11 mouse cellular contexts compared by ENCODE assay signal in the genomic region with DNA sequence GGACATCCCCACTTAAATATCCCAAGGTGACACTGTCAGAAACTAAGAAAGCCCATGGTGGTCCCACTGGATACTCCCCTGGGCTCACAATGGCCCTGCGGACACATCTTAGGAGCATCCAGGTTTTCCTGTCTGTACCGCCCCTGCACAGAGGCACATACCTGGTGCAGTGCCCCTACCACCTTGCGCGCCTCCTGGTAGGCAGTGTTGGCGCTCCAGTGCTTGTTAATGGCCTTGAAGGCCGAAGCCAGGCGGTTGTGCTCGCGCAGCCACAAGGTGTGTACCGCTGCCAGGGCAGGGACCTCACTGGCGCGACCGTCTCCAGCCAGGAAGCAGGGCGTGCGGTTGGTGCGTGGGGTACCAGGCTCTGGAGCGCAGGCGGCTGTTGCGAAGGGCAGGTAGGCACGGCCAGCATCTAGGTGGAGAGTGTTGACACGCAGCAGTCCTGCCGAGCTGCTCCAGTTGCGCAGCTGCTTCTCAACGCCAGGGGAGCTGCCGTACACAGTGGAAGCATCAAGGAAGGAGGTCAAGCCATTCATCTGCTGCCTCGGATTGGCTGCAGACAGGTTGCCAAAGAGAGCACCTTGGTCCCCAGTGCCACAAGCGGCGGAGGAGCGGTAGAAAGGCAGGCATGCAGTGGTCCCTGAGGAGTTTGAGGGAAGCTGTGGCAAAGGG. TPM values are rescaled to one million over a fixed set of nuclear protein-coding genes. Genes with fewer than 3 reads are reported as not detected.
DNase-seq lines count a peak whose midpoint lies in the region; ATAC-seq and TF ChIP-seq lines count a peak whose summit lies in the region.
"Had no signal": no experiment of that assay in that cellular context is flagged by ENCODE, and none has a peak within 500 bp of the region (broad histone marks: within the 10 kb centered on the region; RNA-seq: fewer than 3 reads in every experiment).

No protein-coding gene starts in this region.

- intact Hi-C loops in heart, adult 2 months (cut with DNase I), result no loop called here

- H3K36me3 ChIP-seq in heart, adult 2 months (ENCODE audit: control insufficient read depth, insufficient read depth, low read length), result no peaks in the 10 kb centered on the region
- no peaks in the 10 kb centered on the region for H3K36me3 ChIP-seq in midbrain, embryonic 10.5 days
- no peaks in the 10 kb centered on the region for H3K36me3 ChIP-seq in midbrain, embryonic 11.5 days (ENCODE audit: control insufficient read depth, insufficient read depth, low read length)
- H3K36me3 ChIP-seq in heart, postnatal 0 days (replicated peaks; ENCODE audit: control insufficient read depth, insufficient read depth, low read length), result no peaks in the 10 kb centered on the region

- peak; percentile 19 for TF ChIP-seq CTCF in heart, adult 2 months (IDR thresholded peaks at IDR 0.05)
- peak; percentile 39 for TF ChIP-seq CTCF in heart, postnatal 0 days (IDR thresholded peaks at IDR 0.05; ENCODE audit: low read depth)
- TF ChIP-seq CTCF in olfactory bulb, adult 2 months (IDR thresholded peaks at IDR 0.05; ENCODE audit: insufficient read depth, low read depth, low read length), result peak; percentile 31; the same call in 1 of the 2 replicates

- 34% methylated on average over 29 of the region's 29 CpGs for WGBS in heart, adult 2 months
- 37% methylated on average over 29 of the region's 29 CpGs for WGBS in midbrain, embryonic 10.5 days
- WGBS in midbrain, embryonic 11.5 days, result 39% methylated on average over 29 of the region's 29 CpGs
- WGBS in heart, postnatal 0 days, result 29% methylated on average over 29 of the region's 29 CpGs
- WGBS in olfactory bulb, adult 2 months, result 54% methylated on average over 29 of the region's 29 CpGs

- TF ChIP-seq POLR2A in heart, adult 2 months (IDR thresholded peaks at IDR 0.05; ENCODE audit: insufficient read depth, low read depth, low read length), result no peak
- no peak for TF ChIP-seq POLR2A in olfactory bulb, adult 2 months (IDR thresholded peaks at IDR 0.05; ENCODE audit: insufficient read depth, low read depth, low read length)

- H3K4me1 ChIP-seq in heart, adult 2 months (ENCODE audit: control insufficient read depth, insufficient read depth, low read length), result no peaks in the 10 kb centered on the region
- no peaks in the 10 kb centered on the region for H3K4me1 ChIP-seq in midbrain, embryonic 10.5 days
- H3K4me1 ChIP-seq in midbrain, embryonic 11.5 days (ENCODE audit: control insufficient read depth, insufficient read depth, low read length), result no peaks in the 10 kb centered on the region
- no peaks in the 10 kb centered on the region for H3K4me1 ChIP-seq in heart, postnatal 0 days (ENCODE audit: control insufficient read depth, insufficient read depth)
- no peaks in the 10 kb centered on the region for H3K4me1 ChIP-seq in olfactory bulb, adult 2 months (ENCODE audit: control insufficient read depth, insufficient read depth, low read length)
- H3K4me1 ChIP-seq: forebrain, embryonic 13.5 days had no signal

- no peaks in the 10 kb centered on the region for H3K9me3 ChIP-seq in midbrain, embryonic 10.5 days (replicated peaks)
- no peaks in the 10 kb centered on the region for H3K9me3 ChIP-seq in midbrain, embryonic 11.5 days (ENCODE audit: control insufficient read depth, low read length)
- no peaks in the 10 kb centered on the region for H3K9me3 ChIP-seq in heart, postnatal 0 days (replicated peaks; ENCODE audit: control insufficient read depth, low read length)
- H3K9me3 ChIP-seq: forebrain, embryonic 13.5 days had no signal

- H3K27me3 ChIP-seq in heart, adult 2 months (ENCODE audit: control insufficient read depth, insufficient read depth, low read length), result no peaks in the 10 kb centered on the region; the same call in 1 of the 2 replicates
- H3K27me3 ChIP-seq in midbrain, embryonic 10.5 days (ENCODE audit: low read depth, poor library complexity, severe bottlenecking), result peaks cover 6% of the 10 kb centered on the region; the same call in 1 of the 2 replicates
- no peaks in the 10 kb centered on the region for H3K27me3 ChIP-seq in midbrain, embryonic 11.5 days (ENCODE audit: control insufficient read depth, insufficient read depth, low read length)
- H3K27me3 ChIP-seq in heart, postnatal 0 days (ENCODE audit: control insufficient read depth, insufficient read depth, low read length), result 0 out of 2 replicates have a peak, but pooled peaks cover 2% of the 10 kb centered on the region
- H3K27me3 ChIP-seq: forebrain, embryonic 13.5 days had no signal

- no peak overlapping the region for H3K4me3 ChIP-seq in heart, adult 2 months
- H3K4me3 ChIP-seq in midbrain, embryonic 10.5 days, result no peak overlapping the region
- no peak overlapping the region for H3K4me3 ChIP-seq in midbrain, embryonic 11.5 days (ENCODE audit: low read depth, low read length)
- H3K4me3 ChIP-seq in heart, postnatal 0 days (ENCODE audit: low read depth, low read length), result no peak overlapping the region
- H3K4me3 ChIP-seq in olfactory bulb, adult 2 months (ENCODE audit: insufficient read depth, low read depth, low read length), result no peak overlapping the region
- H3K4me3 ChIP-seq: forebrain, embryonic 13.5 days; myocyte had no signal

- no peak overlapping the region for H3K9ac ChIP-seq in heart, adult 2 months (ENCODE audit: low read depth, low read length)
- no peak overlapping the region for H3K9ac ChIP-seq in midbrain, embryonic 11.5 days (ENCODE audit: low read length)
- no peak overlapping the region for H3K9ac ChIP-seq in heart, postnatal 0 days (replicated peaks; ENCODE audit: low read depth, low read length)
- H3K9ac ChIP-seq: forebrain, embryonic 13.5 days had no signal

- H3K79me2 ChIP-seq in heart, adult 2 months (replicated peaks; ENCODE audit: control insufficient read depth, insufficient read depth, low read length), result no peaks in the 10 kb centered on the region

- no peak for TF ChIP-seq EP300 in heart, adult 2 months (IDR thresholded peaks at IDR 0.05; ENCODE audit: insufficient read depth, low read depth, low read length)
- no peak for TF ChIP-seq EP300 in heart, postnatal 0 days (IDR thresholded peaks at IDR 0.05; ENCODE audit: low read depth)

- DNase-seq in heart, adult 2 months, result no peak
- no peak for DNase-seq in heart, adult 18-20 months
- DNase-seq in midbrain, embryonic 10.5 days (ENCODE audit: low spot score), result peak; percentile 15
- no peak for DNase-seq in midbrain, embryonic 11.5 days (ENCODE audit: low spot score, missing footprints)
- DNase-seq in heart, postnatal 0 days (ENCODE audit: low spot score), result peak; percentile 7
- no peak for DNase-seq in natural killer cell, adult 2 months (ENCODE audit: low spot score in 2 of 2)
- DNase-seq in frontal cortex, postnatal 25 days (ENCODE audit: low spot score in 2 of 2), result no peak
- DNase-seq: layer of hippocampus, adult 9-11 months had no signal

- no peak overlapping the region for H3K4me2 ChIP-seq in midbrain, embryonic 11.5 days
- no peak overlapping the region for H3K4me2 ChIP-seq in heart, postnatal 0 days (ENCODE audit: low read depth, low read length)
- H3K4me2 ChIP-seq: forebrain, embryonic 13.5 days had no signal

- H3K27ac ChIP-seq in heart, adult 2 months, result no peak overlapping the region
- H3K27ac ChIP-seq in midbrain, embryonic 10.5 days (replicated peaks), result no peak overlapping the region
- no peak overlapping the region for H3K27ac ChIP-seq in midbrain, embryonic 11.5 days (ENCODE audit: low read depth, low read length)
- H3K27ac ChIP-seq in heart, postnatal 0 days (ENCODE audit: low read depth), result no peak overlapping the region
- no peak overlapping the region for H3K27ac ChIP-seq in olfactory bulb, adult 2 months (ENCODE audit: insufficient read depth, low read depth, low read length)
- H3K27ac ChIP-seq: forebrain, embryonic 13.5 days had no signal

- ATAC-seq in midbrain, embryonic 11.5 days (ENCODE audit: low FRiP score), result no peak
- no peak for ATAC-seq in heart, postnatal 0 days (ENCODE audit: insufficient read depth, low read depth)
- ATAC-seq: forebrain, embryonic 13.5 days had no signal

RNA-seq across cellular contexts. Expression of a gene that starts 29.4 kb away (rescaled TPM):
- total RNA-seq in heart, adult 2 months (2021), result not detected
- not detected in 2 replicates for polyA plus RNA-seq in heart, adult 2 months (2012; rRNA removed)
- total RNA-seq in heart, adult 18-20 months (2021), result not detected
- not detected in 2 replicates for polyA plus RNA-seq in midbrain, embryonic 10.5 days (2016; fragmentation: Nextera tagmentation; extraction: Ambion mirVana)
- not detected in 2 replicates for polyA plus RNA-seq in midbrain, embryonic 11.5 days (2014; fragmentation: Nextera tagmentation; extraction: Ambion mirVana)
- total RNA-seq in heart, postnatal 0 days (2014; rRNA removed; ENCODE audit: low replicate concordance), result not detected in 2 replicates
- polyA plus RNA-seq in heart, postnatal 0 days (2015; fragmentation: Nextera tagmentation; extraction: Ambion mirVana), result 0.03 TPM in 1 of 2 replicates, not detected in the other
- polyA plus RNA-seq in olfactory bulb, adult 2 months (2012; ENCODE audit: insufficient read depth, insufficient read length, low replicate concordance, missing spikeins), result not detected in 2 replicates
- polyA plus RNA-seq: forebrain, embryonic 13.5 days; myocyte had no signal

Comparison
In these comparisons a context has a peak if more than half of its experiments do, and no peak if none do; other contexts are left out.
1. DNase-seq: peak in midbrain, embryonic 10.5 days (single experiment) and heart, postnatal 0 days (single experiment); none in heart, adult 2 months (0 of 2), heart, adult 18-20 months (0 of 2), midbrain, embryonic 11.5 days (single experiment), natural killer cell, adult 2 months (0 of 2) and frontal cortex, postnatal 25 days (0 of 2).
2. Peak in every context shown above with its lines, with median percentiles within 50 percentile points of each other: CTCF ChIP-seq.